Mouse (Mus musculus) midbrain, embryonic 10.5 days (tissue): Measurements from ENCODE around the gene Zic4. TPM values are rescaled to one million over a fixed set of nuclear protein-coding genes. Genes with fewer than 3 reads are reported as not detected.
A peak's percentile ranks its signal among the peaks of the same experiment; 100 is the strongest.

Experiments
- DNase-seq: peaks from one replicate; pipeline ENCODE4 v3.0.0-alpha.2; 2017; ENCODE audit warnings: low spot score
- H3K27ac ChIP-seq: fragments of 300-500 bp; sonication (generic); replicated peaks from 2 replicates; pipeline ENCODE4 v1.5.1; 2016; ENCODE audit warnings: mild to moderate bottlenecking
- H3K27me3 ChIP-seq: fragments of 300-500 bp; sonication (generic); 2 replicates; pipeline ENCODE4 v1.6.1; 2016; ENCODE audit warnings: low read depth, mild to moderate bottlenecking; ENCODE audit not compliant: poor library complexity, severe bottlenecking
- H3K36me3 ChIP-seq: fragments of 300-500 bp; sonication (generic); 2 replicates; pipeline ENCODE4 v1.6.1; 2016; ENCODE audit warnings: mild to moderate bottlenecking, moderate library complexity
- H3K4me1 ChIP-seq: fragments of 300-500 bp; sonication (generic); 2 replicates; pipeline ENCODE4 v1.6.1; 2016
- H3K4me3 ChIP-seq: fragments of 300-500 bp; sonication (generic); 2 replicates; pipeline ENCODE4 v1.5.1; 2016; ENCODE audit warnings: mild to moderate bottlenecking, moderate library complexity
- H3K9me3 ChIP-seq: fragments of 300-500 bp; sonication (generic); replicated peaks from 2 replicates; pipeline ENCODE4 v1.6.1; 2016; ENCODE audit warnings: mild to moderate bottlenecking
- WGBS: fragments of 180-500 bp; shearing (Covaris S2); methylation state at CpG from one replicate; pipeline ENCODE4 v1.1.7; 2016; 5-methylcytosine and 5-hydroxymethylcytosine counted together
- polyA plus RNA-seq: library from polyadenylated mRNA; unstranded; fragments of >200 nt; fragmentation: Nextera tagmentation; extraction: Ambion mirVana; gene quantifications from 2 replicates; pipeline ENCODE4 v1.2.1, GENCODE M21; 2016

Gene Zic4
- polyA plus RNA-seq, 1 experiment from 2014 or later: 25.1 TPM

DNA sequence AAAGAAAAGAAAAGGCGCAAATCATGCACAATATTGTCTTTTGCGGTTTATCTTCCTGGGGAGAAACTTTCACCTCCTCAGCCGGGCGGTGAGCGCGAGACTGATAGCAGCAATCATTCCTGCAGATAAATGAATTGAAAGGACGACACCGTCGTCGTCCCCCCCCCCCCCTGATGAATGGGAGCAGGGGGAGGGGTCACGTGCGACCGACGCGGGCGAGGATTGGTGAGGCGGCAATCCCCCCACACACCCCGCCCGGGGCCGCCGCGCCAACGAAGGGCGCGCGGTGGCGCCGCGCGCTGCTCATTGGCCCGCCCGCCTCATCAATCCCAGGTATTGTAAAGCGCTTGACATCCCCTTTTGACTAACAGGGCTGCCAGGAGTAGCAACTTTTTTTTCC, 3.5 kb downstream of the Zic4 start, which contains the start of gene Zic1:
TSS of gene Zic1 (minus strand) at position 147 of the 400 bp plus-strand sequence.
- peaks cover 31% of the 10 kb centered on the region for H3K36me3 ChIP-seq
- 0% methylated on average over 33 of the region's 33 CpGs for WGBS
- H3K27me3 ChIP-seq: peaks cover 100% of the 10 kb centered on the region
- peaks cover 66% of the 10 kb centered on the region for H3K4me1 ChIP-seq
- peak; percentile 85 for DNase-seq
- H3K27ac ChIP-seq: peak within 1 kb of the TSS; percentile 95
- peak within 1 kb of the TSS; percentile 77 for H3K4me3 ChIP-seq
- H3K9me3 ChIP-seq: no peaks in the 10 kb centered on the region

DNA sequence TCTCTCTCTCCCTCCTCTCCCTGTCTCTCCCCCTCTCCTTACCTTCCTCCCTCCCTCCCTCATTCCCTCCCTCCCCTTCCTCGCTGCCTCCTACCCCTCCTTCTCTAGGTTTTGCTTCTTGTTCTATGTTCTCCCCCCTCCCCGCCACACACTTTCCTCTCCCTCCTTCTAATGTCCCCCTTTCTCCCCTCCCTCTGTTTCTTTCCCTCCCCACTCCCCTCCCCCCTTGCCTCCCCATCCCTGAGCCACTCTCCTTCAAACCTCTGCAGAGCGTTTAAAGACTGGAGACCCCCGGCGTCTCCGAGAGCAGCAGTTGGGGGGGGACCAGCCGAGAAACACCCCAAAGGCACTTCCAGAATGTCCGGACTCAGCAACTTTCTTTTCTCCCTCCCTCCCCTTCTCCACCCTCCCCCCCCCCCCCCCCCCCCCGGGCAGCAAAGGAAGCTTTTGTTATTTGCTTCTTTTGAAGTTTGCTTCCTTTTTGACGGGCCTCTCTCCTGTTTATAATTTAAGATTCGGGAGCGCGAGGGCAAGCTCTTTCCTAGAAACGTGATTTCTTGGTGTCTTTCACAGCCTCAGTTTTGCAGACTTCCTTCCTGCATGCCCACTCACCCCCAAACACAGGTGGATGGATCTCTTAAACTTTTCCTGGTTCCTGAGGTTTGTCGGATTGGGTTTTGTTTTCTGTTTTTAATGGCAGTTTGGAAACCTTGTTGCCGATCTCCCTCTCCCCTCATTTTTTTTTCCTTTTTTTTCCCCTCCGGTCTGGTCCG, 4.2 kb downstream of the Zic4 start:
- H3K27ac ChIP-seq: peak overlapping the region; percentile 95
- H3K9me3 ChIP-seq: no peaks in the 10 kb centered on the region
- H3K36me3 ChIP-seq: peaks cover 26% of the 10 kb centered on the region
- WGBS: under 1% methylated on average over 17 of the region's 18 CpGs
- DNase-seq: peak; percentile 69
- H3K4me3 ChIP-seq: peak overlapping the region; percentile 77
- H3K4me1 ChIP-seq: peaks cover 68% of the 10 kb centered on the region
- peaks cover 100% of the 10 kb centered on the region for H3K27me3 ChIP-seq

DNA sequence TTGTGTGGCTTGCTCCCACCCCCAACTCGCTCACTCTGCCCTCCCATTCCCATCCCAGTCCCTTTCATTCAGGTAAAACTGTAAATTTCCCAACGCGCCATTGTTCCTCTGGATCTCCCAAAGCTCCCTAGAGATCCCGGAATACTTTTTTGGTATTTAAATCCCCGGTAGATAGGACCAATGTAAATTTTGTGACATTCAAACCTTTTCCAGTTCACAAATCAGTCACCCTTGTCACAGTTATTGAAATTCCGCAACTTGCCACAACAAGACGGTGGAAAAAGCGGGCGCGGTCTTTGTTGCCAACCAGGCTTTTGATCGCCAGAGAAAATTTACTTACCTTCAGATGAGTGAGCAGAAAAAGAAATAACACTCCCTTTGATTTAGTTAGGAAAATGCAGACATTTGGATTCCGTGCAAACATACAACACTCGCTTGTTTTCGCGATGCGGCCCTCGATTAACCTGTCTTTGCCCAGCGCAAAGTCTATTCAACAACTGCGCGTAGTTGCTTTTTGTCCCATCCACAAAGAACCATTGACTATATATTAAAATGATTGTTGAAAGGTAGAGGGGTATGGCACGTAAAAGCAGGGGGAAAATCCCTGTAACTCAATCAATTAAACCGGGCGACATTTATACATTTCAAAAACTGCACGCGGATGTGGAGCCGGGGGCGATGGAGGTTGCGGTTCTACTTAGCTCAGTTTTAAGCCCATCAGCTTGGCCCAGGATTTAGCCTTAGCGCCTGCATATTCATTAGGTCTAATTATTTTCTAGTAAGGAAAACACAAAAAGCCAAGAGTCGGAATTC, 5.0 kb downstream of the Zic4 start:
- H3K4me1 ChIP-seq: peaks cover 66% of the 10 kb centered on the region
- no peaks in the 10 kb centered on the region for H3K9me3 ChIP-seq
- H3K4me3 ChIP-seq: peak overlapping the region; percentile 77
- peaks cover 18% of the 10 kb centered on the region for H3K36me3 ChIP-seq
- peaks cover 100% of the 10 kb centered on the region for H3K27me3 ChIP-seq
- DNase-seq: peak; percentile 51
- WGBS: under 1% methylated on average over 30 of the region's 30 CpGs
- H3K27ac ChIP-seq: peak overlapping the region; percentile 95

DNA sequence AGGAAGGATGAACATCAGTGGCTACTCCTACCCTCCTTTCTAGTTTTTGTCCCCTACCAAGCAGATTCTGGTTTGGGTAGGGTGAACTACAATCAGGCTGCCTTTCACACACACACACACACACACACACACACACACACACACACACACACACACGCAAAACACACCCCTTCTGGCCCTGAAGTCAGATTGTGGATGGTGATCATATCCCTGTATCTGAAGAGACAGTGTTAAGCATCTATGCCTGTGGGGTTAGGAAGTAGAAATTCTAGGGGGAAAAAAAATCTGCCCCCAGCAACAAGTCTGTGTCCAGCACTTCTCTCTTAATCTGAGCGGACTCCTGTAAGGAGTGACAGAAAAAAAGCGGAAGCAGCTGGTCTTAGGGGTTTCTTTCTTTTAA, 5.9 kb downstream of the Zic4 start:
- Histone ChIP-seq H3K4me1 (peaks cover 67% of the 10 kb centered on the region), H3K27ac (peak overlapping the region; percentile 95), H3K27me3 (peaks cover 100% of the 10 kb centered on the region), H3K36me3 (peaks cover 11% of the 10 kb centered on the region), H3K9me3 (no peaks in the 10 kb centered on the region), H3K4me3 (peak overlapping the region; percentile 77)
- WGBS: 8% methylated on average over 3 of the region's 3 CpGs
- peak; percentile 51 for DNase-seq

DNA sequence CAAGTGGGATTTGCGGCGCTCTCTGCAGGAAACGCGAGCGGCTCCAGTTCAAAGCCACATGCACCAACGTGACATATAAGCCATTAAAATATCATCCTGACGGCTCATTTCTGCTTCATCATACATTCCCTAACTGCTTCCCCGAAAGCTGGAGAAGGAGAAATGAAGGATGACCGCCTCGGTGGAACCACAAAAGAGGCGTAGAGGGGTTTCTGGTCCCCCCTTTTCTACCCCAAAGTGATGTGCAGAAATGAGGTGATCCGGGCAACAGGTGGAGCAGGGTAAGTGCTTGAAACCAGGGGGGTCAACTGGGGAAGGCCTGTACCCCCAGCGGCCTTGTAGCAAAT, 6.7 kb downstream of the Zic4 start:
- peaks cover 5% of the 10 kb centered on the region for H3K36me3 ChIP-seq
- DNase-seq: no peak
- no peaks in the 10 kb centered on the region for H3K9me3 ChIP-seq
- H3K27ac ChIP-seq: peak overlapping the region; percentile 95
- 4% methylated on average over 13 of the region's 13 CpGs for WGBS
- peaks cover 67% of the 10 kb centered on the region for H3K4me1 ChIP-seq
- H3K4me3 ChIP-seq: peak overlapping the region; percentile 77
- peaks cover 100% of the 10 kb centered on the region for H3K27me3 ChIP-seq

DNA sequence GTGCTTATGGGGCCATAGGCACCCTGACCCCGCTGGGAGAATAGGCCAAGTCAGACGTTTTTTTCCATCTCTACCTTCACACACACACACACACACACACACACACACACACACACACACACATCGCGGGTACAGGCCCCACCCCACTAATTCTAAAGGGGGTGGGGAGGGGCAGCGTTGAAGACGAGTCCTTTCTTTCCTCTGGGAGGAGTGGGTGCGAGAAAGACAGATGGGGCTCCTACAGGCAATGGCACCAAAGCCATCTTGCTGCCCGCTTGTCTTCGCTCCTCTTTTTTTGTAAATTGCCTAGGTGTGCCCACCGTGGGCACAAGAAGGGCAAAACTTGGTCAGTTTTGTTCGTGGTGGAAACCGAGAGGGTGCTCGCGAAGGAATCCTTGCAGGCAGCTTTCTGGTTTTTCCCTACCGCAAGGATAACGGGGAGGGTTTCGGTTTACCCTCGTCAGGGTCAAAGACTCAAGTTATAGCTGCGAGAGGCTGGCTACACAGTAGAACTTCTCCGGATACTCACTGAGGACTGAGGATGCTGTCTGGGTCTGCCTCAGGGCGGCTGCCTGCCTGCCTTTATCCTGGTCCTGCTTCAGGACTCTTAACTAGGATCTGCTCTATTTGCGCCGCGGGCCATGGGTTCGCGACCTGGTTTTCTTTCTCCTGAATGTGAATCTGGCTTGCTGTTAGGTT, 7.2 kb downstream of the Zic4 start:
- peak; percentile 62 for DNase-seq
- peaks cover 68% of the 10 kb centered on the region for H3K4me1 ChIP-seq
- H3K27ac ChIP-seq: peak overlapping the region; percentile 95
- H3K4me3 ChIP-seq: peak overlapping the region; percentile 77
- no peaks in the 10 kb centered on the region; the same call in 1 of the 2 replicates for H3K36me3 ChIP-seq
- H3K27me3 ChIP-seq: peaks cover 100% of the 10 kb centered on the region
- H3K9me3 ChIP-seq: no peaks in the 10 kb centered on the region
- 2% methylated on average over 26 of the region's 26 CpGs for WGBS

DNA sequence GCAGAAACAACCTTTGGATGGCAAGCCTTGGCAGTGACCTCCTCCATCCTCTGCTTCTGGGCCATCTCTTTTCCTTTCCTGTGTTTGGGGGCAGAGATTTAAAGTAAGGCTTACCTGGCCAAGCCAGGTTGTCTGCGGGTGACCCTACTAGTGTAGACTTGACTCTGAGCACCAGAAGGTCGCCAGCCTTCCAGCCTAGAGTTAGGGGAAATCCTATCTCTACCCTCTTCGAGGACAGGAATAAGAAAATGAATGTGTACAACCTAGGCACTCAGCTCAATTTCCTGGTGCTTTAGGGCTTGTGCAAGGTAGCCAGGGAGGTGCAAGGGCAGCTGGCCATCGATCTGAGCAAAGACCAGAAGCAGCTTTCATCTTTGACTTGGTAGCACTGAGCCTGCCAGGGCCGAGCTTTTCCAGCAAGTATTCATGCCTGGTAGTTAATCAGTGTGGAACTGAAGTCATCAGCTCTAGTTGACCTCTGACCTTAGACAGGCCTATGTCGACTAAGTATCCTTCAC, 8.0 kb downstream of the Zic4 start:
- peak; percentile 24 for DNase-seq
- Histone ChIP-seq H3K36me3 (no peaks in the 10 kb centered on the region), H3K4me1 (peaks cover 65% of the 10 kb centered on the region), H3K27me3 (peaks cover 100% of the 10 kb centered on the region), H3K9me3 (no peaks in the 10 kb centered on the region), H3K27ac (peak overlapping the region; percentile 95), H3K4me3 (peak overlapping the region; percentile 77)
- 8% methylated on average over 6 of the region's 6 CpGs for WGBS

DNA sequence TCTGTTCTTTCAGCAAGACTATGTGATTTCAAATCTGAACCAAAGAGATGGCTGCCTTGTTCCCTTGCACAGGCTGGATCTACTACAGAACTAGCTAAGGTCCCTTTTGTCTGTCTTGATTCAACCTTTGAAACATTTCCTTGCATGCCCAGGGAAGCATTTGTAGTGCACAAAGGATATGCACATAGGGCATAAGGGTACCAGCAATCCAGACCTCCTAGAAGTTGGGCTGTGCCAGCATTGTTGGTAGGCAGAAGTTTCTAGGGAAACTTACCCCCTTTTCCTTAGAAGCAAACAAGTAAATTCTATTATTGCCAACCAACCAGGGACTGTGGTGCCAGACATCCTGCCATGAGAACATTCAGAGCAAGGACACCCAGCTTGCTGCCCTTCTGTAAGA, 8.8 kb downstream of the Zic4 start:
- H3K4me1 ChIP-seq: peaks cover 65% of the 10 kb centered on the region

DNA sequence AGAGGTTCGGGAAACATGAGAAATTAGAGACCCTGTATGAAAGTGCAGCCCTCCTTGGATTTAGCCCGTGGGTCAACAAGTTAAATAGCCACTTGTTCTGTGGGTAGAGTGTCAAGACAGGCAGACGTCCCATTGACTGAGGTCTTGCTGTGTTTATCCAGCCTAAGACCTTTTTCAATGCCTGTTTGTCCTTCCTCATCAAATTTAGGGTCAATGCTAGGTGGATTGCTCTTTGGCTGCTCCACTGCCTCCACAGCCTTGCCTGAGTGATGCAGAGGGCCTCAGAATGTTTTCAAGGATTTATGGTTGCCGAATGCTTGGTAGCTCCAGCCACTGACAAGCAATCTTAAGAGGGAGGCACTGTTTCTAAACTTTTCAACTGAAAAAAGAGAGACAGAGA, 9.4 kb downstream of the Zic4 start:
- Histone ChIP-seq H3K27ac (peak overlapping the region; percentile 95), H3K4me1 (peaks cover 60% of the 10 kb centered on the region), H3K27me3 (peaks cover 100% of the 10 kb centered on the region), H3K9me3 (no peaks in the 10 kb centered on the region), H3K4me3 (peak overlapping the region; percentile 77), H3K36me3 (no peaks in the 10 kb centered on the region)
- 14% methylated on average over 4 of the region's 4 CpGs for WGBS
- DNase-seq: peak; percentile 21

More for the DNA sequence above, 8.8 kb downstream of the Zic4 start:
- H3K27ac ChIP-seq: peak overlapping the region; percentile 95
- H3K9me3 ChIP-seq: no peaks in the 10 kb centered on the region
- DNase-seq: peak; percentile 17
- peaks cover 100% of the 10 kb centered on the region for H3K27me3 ChIP-seq
- H3K4me3 ChIP-seq: peak overlapping the region; percentile 77
- no peaks in the 10 kb centered on the region for H3K36me3 ChIP-seq

DNA sequence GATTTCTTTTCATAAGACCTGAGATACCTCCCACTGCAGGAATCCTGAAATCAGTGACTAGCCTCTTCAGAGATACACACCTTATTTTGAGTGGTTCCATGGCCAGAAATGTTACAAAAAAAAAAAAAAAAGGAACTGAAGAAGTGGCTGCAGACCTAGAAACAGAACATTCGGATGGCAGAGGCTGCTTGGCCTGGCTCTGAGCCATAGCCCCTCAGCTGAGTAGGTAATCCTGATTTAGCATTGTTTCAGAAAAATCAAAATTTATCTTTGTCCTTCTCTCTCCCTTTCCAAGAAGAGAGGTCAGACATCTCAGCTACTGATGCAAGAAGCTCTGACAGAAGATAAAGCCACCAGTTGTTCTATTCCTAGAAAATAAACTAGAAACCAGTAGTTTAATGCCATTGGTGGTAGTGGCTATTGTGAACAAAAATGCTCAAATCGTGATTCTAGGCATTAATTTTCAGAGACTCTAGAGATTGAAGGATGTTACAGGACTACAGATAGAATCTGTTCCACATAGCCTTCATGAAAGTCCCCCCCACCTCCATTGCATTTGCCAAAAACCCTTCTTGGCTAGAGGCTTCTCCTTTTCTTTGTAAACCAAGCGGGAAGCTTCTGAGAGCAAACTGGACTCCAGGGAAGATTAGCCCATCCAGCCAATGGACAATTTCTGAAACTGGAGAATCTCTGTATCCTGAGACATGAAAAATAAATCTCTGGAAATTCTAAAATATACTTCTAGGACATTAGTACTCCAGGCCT, 11.8 kb downstream of the Zic4 start:
- H3K9me3 ChIP-seq: no peaks in the 10 kb centered on the region
- H3K27ac ChIP-seq: no peak overlapping the region
- DNase-seq: peak; percentile 12
- H3K27me3 ChIP-seq: peaks cover 100% of the 10 kb centered on the region
- 19% methylated on average over 3 of the region's 3 CpGs for WGBS
- H3K4me3 ChIP-seq: no peak overlapping the region
- no peaks in the 10 kb centered on the region for H3K36me3 ChIP-seq
- peaks cover 68% of the 10 kb centered on the region for H3K4me1 ChIP-seq

DNA sequence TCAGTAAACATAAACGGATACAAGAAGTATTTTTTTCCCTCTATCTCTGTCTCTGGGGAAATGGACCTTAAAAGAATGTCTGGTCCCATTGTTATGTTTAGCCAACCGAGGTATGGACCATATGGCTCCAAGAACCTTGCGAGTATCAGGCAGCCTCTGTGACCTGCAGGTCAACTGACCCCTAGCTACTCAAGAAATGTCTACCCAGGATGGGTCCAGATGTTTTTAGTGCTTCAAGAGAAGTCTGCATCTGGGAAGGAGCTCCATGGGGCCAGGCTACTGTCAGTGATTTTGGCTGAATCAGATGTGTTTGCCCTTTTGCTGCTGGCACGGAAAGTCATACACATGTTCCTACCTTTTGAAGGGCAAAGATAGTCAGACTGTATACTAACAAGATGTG, 12.5 kb downstream of the Zic4 start:
- peaks cover 67% of the 10 kb centered on the region for H3K4me1 ChIP-seq
- peaks cover 100% of the 10 kb centered on the region for H3K27me3 ChIP-seq
- H3K27ac ChIP-seq: no peak overlapping the region
- DNase-seq: peak; percentile 13
- no peaks in the 10 kb centered on the region for H3K36me3 ChIP-seq
- H3K9me3 ChIP-seq: no peaks in the 10 kb centered on the region
- 4% methylated on average over 4 of the region's 4 CpGs for WGBS
- H3K4me3 ChIP-seq: no peak overlapping the region
